Mouse (Mus musculus) CD4-positive, CD25-positive, alpha-beta regulatory T cell, adult 2 months (primary cell): ENCODE results near the gene Rsu1.

Experiments
- DNase-seq: peaks from one replicate; pipeline ENCODE4 v3.0.0-alpha.2; 2012; ENCODE audit warnings: low read depth, low spot score

Gene Rsu1

GRCm38 (mm10) chr2:13271165-13271957 lies at the start of gene Rsu1:
Rsu1 (minus strand) TSS chr2:13271415.
- peak; percentile 97 for DNase-seq

- no peak for DNase-seq
Measured at GRCm38 (mm10) chr2:13303376-13303775, 32.2 kb upstream of the Rsu1 start.

DNA sequence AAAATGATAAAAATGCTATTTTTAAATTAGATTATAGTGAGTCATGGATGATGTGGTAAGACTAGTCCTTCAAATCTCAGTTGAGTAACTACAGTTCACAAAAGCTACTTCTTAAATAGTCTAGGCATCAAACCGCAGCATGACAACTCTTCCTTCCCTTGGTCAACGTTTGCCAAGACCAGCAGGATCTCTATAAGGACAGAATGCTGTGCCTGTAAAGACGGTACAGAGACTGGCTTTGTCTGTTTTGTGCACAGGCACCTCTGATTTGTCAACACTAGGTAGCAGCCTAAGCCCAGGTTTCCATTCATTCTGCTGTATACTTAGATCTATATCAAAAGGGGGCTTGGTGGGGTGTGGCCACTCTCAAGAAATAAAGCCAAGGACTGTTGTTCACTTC lies 27.8 kb upstream of the Rsu1 start:
- peak; percentile 49 for DNase-seq

- no peak for DNase-seq
Measured at GRCm38 (mm10) chr2:13297733-13298132, 26.5 kb upstream of the Rsu1 start.

DNA sequence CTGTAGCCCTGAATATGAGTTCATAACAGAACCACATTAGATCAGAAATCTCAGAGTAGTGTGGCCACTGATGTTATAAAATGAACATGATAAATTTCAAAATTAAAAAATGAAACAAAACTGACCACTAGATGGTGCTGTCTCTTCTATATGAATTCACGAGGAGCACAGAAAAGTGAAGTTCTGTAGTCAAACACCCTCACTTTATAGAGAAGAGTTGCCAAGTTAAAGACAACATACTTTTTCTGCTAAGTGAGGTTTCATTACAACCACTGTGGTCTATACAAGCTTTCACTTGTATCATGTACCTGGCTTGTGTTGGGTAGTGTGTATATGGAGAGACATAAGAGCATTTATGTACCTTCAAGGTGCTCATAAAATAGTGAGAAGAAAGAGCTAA lies 19.4 kb upstream of the Rsu1 start:
- peak; percentile 76 for DNase-seq

GRCm38 (mm10) chr2:13290070-13290469 lies 18.9 kb upstream of the Rsu1 start:
- no peak for DNase-seq

DNA sequence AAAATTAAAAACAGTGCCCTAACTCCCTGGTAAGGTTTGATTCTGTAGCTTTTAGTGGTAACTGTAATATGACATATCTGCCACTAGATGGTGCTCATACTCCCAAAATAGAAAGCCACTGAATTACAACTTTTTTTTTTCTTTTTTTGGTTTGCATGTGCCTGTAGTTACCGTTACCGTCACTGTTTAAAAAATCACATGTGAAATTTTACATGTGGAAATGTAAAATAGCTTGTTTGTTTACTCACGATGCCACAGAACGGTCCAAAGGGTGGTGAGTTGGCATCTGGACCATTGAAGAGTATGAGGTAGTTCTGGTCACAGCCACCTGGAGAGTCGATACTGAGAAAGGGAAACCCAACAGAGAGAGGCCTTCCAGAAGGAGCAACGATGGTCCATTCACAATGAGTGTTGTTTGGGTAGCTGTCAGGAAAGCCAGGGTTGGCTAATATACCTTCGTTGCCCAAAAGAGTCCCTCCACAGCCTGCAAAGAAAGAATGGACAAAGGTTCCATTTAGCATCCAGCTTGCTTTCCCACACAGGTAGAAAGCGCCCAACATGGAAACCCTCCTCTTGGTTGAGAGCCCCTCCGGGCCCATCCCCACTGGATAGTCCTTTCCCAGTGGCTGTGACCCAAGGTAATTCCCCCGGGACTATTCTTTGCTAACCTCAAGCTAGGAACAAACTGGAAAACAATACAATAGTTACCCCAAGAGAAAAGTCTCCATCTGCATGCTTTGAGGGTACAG lies 7.1 kb upstream of the Rsu1 start:
- peak; percentile 60 for DNase-seq

- peak; percentile 48 for DNase-seq
Measured at GRCm38 (mm10) chr2:13275874-13276273, 4.7 kb upstream of the Rsu1 start.

DNA sequence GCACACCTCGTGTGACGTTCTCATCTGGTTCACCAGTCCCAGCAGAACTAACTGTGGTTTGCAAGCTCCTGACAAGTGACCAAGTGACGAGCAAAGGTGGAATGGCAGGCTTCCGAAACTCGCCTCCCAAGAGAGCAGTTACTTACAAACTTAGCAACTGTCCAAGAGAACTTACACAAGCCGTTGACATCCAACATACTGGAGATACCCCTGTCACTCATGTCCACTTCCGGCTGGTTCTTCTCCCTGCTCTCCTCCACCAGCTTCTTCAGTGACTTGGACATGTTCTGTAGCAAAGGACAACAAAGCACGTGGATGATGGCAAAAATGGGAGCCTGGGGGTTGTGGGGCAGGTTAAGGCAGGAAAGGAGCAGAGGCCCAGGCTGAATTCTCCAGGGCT lies 479 bp downstream of the Rsu1 start:
- no peak for DNase-seq

DNA sequence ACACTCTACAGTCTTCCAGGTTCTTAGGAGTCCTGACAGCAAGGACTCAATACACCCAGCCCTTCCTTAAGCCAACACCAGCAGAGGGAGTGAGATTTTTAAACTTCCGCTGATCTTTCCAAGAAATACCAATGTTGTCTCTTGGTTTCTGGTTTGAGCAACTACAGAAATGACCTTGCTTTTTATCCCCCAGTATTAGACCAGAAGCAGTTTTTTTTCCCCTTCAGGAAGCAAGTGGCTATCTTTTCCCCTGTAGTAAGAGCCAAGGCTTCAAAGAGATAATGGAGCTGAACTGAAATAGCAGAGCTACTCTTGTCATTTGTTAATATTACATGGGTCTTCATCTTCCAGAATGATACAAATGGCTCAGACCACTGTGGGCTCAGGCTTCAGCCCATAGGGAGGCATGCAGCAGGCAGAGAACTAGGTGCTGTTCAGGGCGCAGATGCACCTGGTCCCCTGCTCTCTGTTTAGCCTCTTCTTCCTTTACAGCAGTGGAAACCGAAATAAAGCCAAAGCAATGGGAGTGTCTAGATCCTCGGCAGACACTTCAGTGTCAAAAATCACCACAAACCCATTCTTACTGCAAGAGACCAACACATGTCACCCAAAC lies 2.4 kb downstream of the Rsu1 start:
- DNase-seq = no peak

DNA sequence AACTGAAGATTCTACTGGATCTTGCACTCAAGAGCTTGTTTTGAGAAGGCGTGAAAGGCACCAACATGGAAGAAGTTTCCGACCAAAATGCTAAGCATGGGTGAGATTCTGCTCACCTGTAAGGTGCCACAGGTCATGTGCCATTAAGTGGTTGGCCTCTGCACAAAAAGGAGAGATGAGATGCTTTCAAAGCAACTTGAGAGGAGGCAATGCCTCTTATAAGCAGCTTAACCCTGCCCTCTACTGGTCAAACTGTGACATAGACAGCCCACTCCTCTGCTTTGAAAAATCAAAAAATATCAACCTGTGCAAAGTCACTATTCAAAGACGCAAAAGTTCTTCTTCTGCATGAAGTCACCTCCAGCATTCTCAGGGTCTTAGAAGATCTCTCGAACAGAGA lies 6.3 kb downstream of the Rsu1 start:
- DNase-seq = peak; percentile 75

DNA sequence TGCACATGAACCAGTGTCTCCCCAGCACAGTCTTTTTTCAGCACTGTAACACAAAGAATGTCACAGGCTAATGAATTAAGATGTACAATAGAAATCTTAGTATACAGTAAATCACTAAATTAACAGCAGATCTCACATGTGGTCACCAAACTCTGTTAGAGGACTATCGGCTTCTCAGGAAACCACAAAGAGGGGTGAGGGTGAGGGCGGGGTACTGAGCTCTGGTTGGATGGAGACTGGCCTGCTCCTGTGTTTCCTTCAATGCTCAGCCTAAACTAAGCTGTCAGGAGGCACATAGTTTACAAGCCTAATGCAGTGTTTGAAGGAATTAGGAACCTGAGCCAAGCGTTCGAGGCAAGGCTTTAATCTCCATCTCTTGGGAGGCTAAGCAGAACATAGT lies 8.1 kb downstream of the Rsu1 start:
- no peak for DNase-seq

DNA sequence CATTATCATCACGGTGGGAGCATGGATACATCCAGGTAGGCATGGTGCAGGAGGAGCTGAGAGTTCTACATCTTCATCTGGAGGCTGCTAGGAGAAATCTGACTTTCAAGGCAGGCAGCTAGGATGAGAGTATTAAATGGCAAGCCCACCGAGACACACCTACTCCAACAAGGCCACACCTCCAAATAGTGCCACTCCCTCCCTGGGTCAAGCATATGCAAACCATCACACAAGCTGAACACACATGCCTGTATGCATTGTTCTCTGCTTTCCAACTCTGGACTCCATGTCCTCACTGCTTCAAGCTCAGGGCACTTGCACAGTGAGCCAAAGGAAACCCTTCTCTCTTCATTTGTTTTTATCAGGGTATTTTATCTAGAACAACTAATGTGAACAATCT lies 12.6 kb downstream of the Rsu1 start:
- DNase-seq = no peak

DNA sequence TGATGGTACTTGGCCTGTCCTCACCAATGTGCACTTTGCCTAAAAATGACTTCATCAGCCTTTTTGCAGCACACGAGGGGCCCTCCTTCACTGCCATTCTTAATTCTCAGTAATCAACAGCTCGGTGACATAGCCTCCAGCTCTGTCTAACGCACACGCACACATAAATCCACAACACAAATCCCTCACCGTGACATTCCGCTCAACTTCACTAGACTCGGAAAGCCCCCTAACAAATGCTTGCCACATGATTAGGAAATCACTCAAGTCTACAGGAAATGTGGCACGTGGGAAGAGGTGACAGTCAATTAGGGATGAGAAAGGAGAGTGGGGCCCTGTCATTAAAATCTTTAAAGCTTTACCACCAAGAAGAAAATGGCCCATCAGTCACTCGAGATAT lies 30.5 kb downstream of the Rsu1 start:
- no peak for DNase-seq

- peak; percentile 84 for DNase-seq
Measured at GRCm38 (mm10) chr2:13237140-13237901, 33.9 kb downstream of the Rsu1 start.

DNA sequence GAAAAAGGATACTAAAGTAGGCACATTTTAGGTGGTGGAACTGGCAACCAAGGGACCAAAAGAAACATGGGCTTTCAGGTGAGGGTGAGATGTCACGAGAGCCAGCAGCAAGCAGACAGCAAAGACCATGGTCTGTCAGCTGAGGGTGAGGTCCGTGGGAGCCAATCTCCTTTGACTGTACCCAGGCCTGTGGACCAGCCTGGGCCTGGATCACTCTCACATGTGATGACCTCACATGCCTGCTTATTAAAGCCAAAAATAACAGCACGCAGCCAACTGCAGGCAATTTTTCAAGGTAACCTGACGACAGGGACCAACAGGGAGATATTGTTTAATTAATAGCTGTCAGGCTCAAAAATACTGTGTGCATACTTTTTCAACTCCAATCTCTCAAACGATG lies 35.5 kb downstream of the Rsu1 start:
- DNase-seq = no peak

DNA sequence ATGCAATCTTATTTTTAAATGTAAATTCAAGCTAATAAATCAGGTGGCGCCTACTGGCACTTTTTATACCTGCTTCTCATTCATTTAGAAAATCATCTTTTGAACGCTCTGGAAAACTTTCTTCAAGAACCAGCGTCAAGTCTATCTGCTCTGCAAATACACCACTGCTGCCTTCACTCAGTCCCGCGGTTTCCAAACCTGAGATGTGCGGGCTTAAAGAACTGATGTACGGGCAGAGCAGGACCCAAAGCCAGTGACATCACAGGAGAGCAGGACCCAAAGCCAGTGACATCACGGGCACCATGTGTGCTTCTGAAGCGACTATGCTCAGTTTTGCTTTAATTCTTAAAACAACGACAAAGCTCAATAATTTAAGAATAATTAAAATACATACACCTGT lies 36.4 kb downstream of the Rsu1 start:
- DNase-seq = no peak

GRCm38 (mm10) chr2:13233902-13234301 lies 37.3 kb downstream of the Rsu1 start:
- DNase-seq = peak; percentile 11

GRCm38 (mm10) chr2:13233254-13233835 lies 37.9 kb downstream of the Rsu1 start:
- peak; percentile 49 for DNase-seq

DNA sequence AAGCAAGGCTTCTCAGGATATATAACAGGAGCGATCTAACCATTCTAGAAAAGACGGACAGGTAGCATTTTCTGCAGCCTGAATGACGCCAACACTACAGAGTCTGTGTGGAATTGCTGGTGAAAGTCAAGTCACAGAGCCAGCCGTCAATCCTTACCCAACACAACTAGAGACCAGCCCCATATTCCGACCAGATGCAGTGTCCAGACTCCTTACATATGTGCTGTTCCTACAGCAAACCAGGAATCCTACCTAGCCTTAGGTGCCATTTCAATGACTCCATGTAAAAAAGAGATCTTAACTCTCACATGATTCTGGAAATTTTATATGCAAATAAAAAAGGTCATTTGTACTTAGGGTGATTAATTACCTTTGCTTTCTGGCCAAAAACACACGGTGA lies 38.9 kb downstream of the Rsu1 start:
- no peak for DNase-seq

- DNase-seq = no peak
Measured at GRCm38 (mm10) chr2:13229686-13230085, 41.5 kb downstream of the Rsu1 start.

DNA sequence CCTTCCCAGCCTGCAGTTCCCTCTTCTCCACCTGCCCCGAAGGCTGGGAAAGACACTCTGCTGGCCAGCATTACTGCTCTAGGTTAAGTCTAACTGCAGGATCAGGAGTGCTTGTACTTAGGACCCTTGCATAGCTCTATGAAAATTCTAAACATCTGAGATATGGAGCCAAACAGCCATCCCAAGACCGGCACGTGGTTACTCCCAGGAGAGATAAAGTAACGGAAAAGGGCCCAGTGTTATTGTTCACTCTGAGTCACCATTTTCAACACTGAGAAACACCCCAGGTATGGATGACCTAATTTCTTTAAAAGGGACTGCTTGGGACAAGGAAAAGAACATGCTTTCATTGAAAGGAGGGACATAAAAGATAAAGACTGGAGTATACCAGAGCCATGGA lies 45.2 kb downstream of the Rsu1 start:
- no peak for DNase-seq
